Mouse (Mus musculus) CH12.LX (cell line): Measurements from ENCODE around the gene Atox1. TPM values are rescaled to one million over a fixed set of nuclear protein-coding genes. Genes with fewer than 3 reads are reported as not detected.

ENCODE experiments used
- DNase-seq: peaks from one replicate; pipeline ENCODE4 v3.0.0-alpha.2; 2013; ENCODE audit errors: extremely low read depth
- H3K27ac ChIP-seq: 2 replicates; pipeline ENCODE4 v1.5.1; 2012; ENCODE audit warnings: low read depth, mild to moderate bottlenecking, control low read depth, moderate library complexity; ENCODE audit not compliant: insufficient read depth
- H3K27me3 ChIP-seq: replicated peaks from 2 replicates; pipeline ENCODE3; 2012; ENCODE audit warnings: inconsistent platforms
- H3K36me3 ChIP-seq, 2 experiments: replicated peaks in 1 of 2; 2 replicates each; pipeline versions ENCODE3 to v1.6.1; 2012; ENCODE audit warnings: inconsistent platforms in 1 of 2, low read length in 1 of 2, mild to moderate bottlenecking in 1 of 2, mixed read lengths in 1 of 2, moderate library complexity in 1 of 2; ENCODE audit not compliant: control insufficient read depth in 1 of 2, insufficient read depth in 1 of 2
- H3K4me1 ChIP-seq, 2 experiments: 2 replicates each; pipeline ENCODE4 v1.6.1; 2012; ENCODE audit warnings: inconsistent platforms in 1 of 2, moderate library complexity in 1 of 2; ENCODE audit not compliant: insufficient read depth in 2 of 2, control insufficient read depth in 1 of 2
- H3K4me2 ChIP-seq: 2 replicates; pipeline ENCODE4 v1.6.1; 2012; ENCODE audit warnings: low read depth, mild to moderate bottlenecking, control low read depth; ENCODE audit not compliant: poor library complexity, insufficient read depth, severe bottlenecking
- H3K4me3 ChIP-seq, 3 experiments: fragments of 150-350 bp in 1 of 3; sonication (generic) in 1 of 3; replicated peaks in 1 of 3; 2 replicates each; pipeline versions ENCODE3 to v1.5.1; 2011 to 2012; ENCODE audit warnings: low read depth in 2 of 3, low read length in 2 of 3, mild to moderate bottlenecking in 2 of 3, moderate library complexity in 2 of 3, control low read depth in 1 of 3, improper control_type of control experiment in 1 of 3, inconsistent platforms in 1 of 3, mixed read lengths in 1 of 3; ENCODE audit not compliant: poor library complexity in 1 of 3
- H3K79me2 ChIP-seq: replicated peaks from 2 replicates; pipeline ENCODE4 v1.6.1; 2012; ENCODE audit warnings: mild to moderate bottlenecking, moderate library complexity; ENCODE audit not compliant: control insufficient read depth, poor library complexity, insufficient read depth, severe bottlenecking; ENCODE audit errors: extremely low read depth
- H3K9ac ChIP-seq: 2 replicates; pipeline ENCODE4 v1.6.1; 2012; ENCODE audit warnings: low read depth, mild to moderate bottlenecking, control low read depth, moderate library complexity; ENCODE audit not compliant: insufficient read depth
- H3K9me3 ChIP-seq: replicated peaks from 2 replicates; pipeline ENCODE3; 2012; ENCODE audit warnings: low read length, inconsistent platforms, mixed read lengths
- BHLHE40 ChIP-seq: IDR thresholded peaks from 2 replicates; pipeline ENCODE4 v1.6.1; 2011; ENCODE audit warnings: mild to moderate bottlenecking, low read depth, low read length, improper control_type of control experiment
- CTCF ChIP-seq, 2 experiments: IDR thresholded peaks in 1 of 2; conservative IDR thresholded peaks in 1 of 2; 2 replicates each; pipeline ENCODE4 v1.5.1; 2011 to 2012; ENCODE audit warnings: low read depth in 2 of 2, low read length in 2 of 2, improper control_type of control experiment in 1 of 2, inconsistent platforms in 1 of 2, mild to moderate bottlenecking in 1 of 2, moderate library complexity in 1 of 2
- ETS1 ChIP-seq: conservative IDR thresholded peaks from 2 replicates; pipeline ENCODE4 v1.6.1; 2012; ENCODE audit warnings: low read depth, mild to moderate bottlenecking, inconsistent platforms, low read length, improper control_type of control experiment, moderate library complexity
- GABPA ChIP-seq: IDR thresholded peaks from 2 replicates; pipeline ENCODE4 v1.6.1; 2012; ENCODE audit warnings: low read depth, low read length, improper control_type of control experiment, inconsistent platforms; ENCODE audit not compliant: insufficient replicate concordance
- HCFC1 ChIP-seq: IDR thresholded peaks from 2 replicates; pipeline ENCODE4 v1.6.1; 2012; ENCODE audit warnings: low read depth, mild to moderate bottlenecking, inconsistent platforms, low read length, improper control_type of control experiment
- IRF4 ChIP-seq: IDR thresholded peaks from 2 replicates; pipeline ENCODE4 v1.6.1; 2014; ENCODE audit warnings: low read depth, mild to moderate bottlenecking, inconsistent platforms, low read length, improper control_type of control experiment
- JUND ChIP-seq: conservative IDR thresholded peaks from 2 replicates; pipeline ENCODE4 v1.6.1; 2011; ENCODE audit warnings: low read depth, low read length, improper control_type of control experiment
- KAT2A ChIP-seq: IDR thresholded peaks from 2 replicates; pipeline ENCODE4 v1.6.1; 2012; ENCODE audit warnings: low read length, improper control_type of control experiment, inconsistent platforms; ENCODE audit not compliant: insufficient replicate concordance
- MAFK ChIP-seq: IDR thresholded peaks from 2 replicates; pipeline ENCODE4 v1.6.1; 2011; ENCODE audit warnings: low read length, improper control_type of control experiment; ENCODE audit not compliant: insufficient replicate concordance
- MAX ChIP-seq: IDR thresholded peaks from 2 replicates; pipeline ENCODE4 v1.6.1; 2011; ENCODE audit warnings: low read length, improper control_type of control experiment
- MAZ ChIP-seq: IDR thresholded peaks from 2 replicates; pipeline ENCODE4 v1.6.1; 2012; ENCODE audit warnings: low read depth, mild to moderate bottlenecking, inconsistent platforms, low read length, improper control_type of control experiment, moderate library complexity
- MXI1 ChIP-seq: IDR thresholded peaks from 2 replicates; pipeline ENCODE4 v1.6.1; 2011; ENCODE audit warnings: mild to moderate bottlenecking, low read depth, low read length, improper control_type of control experiment
- MYC ChIP-seq: IDR thresholded peaks from 2 replicates; pipeline ENCODE4 v1.6.1; 2011; ENCODE audit warnings: low read depth, mild to moderate bottlenecking, improper control_type of control experiment, low read length
- NELFE ChIP-seq: IDR thresholded peaks from 2 replicates; pipeline ENCODE4 v1.6.1; 2011; ENCODE audit warnings: low read depth, low read length, improper control_type of control experiment
- PAX5 ChIP-seq: IDR thresholded peaks from 2 replicates; pipeline ENCODE4 v1.6.1; 2012; ENCODE audit warnings: low read length, inconsistent platforms, mixed read lengths
- POLR2A ChIP-seq: IDR thresholded peaks from 2 replicates; pipeline ENCODE4 v1.6.1; 2011; ENCODE audit warnings: low read depth, mild to moderate bottlenecking, improper control_type of control experiment, low read length
- POLR2AphosphoS2 ChIP-seq: IDR thresholded peaks from 2 replicates; pipeline ENCODE4 v1.6.1; 2011; ENCODE audit warnings: low read depth, low read length, improper control_type of control experiment
- RAD21 ChIP-seq: IDR thresholded peaks from 2 replicates; pipeline ENCODE4 v1.6.1; 2011; ENCODE audit warnings: low read depth, mild to moderate bottlenecking, low read length, improper control_type of control experiment, moderate library complexity
- RCOR1 ChIP-seq: conservative IDR thresholded peaks from 2 replicates; pipeline ENCODE4 v1.6.1; 2012; ENCODE audit warnings: low read depth, mild to moderate bottlenecking, inconsistent platforms, low read length, improper control_type of control experiment
- SIN3A ChIP-seq: IDR thresholded peaks from 2 replicates; pipeline ENCODE4 v1.6.1; 2012; ENCODE audit warnings: low read length, improper control_type of control experiment, inconsistent platforms
- TBP ChIP-seq: conservative IDR thresholded peaks from 2 replicates; pipeline ENCODE4 v1.6.1; 2011; ENCODE audit warnings: low read depth, low read length, improper control_type of control experiment
- TCF12 ChIP-seq: IDR thresholded peaks from 2 replicates; pipeline ENCODE4 v1.6.1; 2014; ENCODE audit warnings: low read depth, mild to moderate bottlenecking, inconsistent platforms, low read length, improper control_type of control experiment
- USF2 ChIP-seq: conservative IDR thresholded peaks from 2 replicates; pipeline ENCODE4 v1.6.1; 2011; ENCODE audit warnings: low read depth, low read length, improper control_type of control experiment
- ZC3H11A ChIP-seq: IDR thresholded peaks from 2 replicates; pipeline ENCODE4 v1.6.1; 2012; ENCODE audit warnings: low read depth, mild to moderate bottlenecking, inconsistent platforms, low read length, improper control_type of control experiment
- ZMIZ1 ChIP-seq: IDR thresholded peaks from 2 replicates; pipeline ENCODE4 v1.6.1; 2012; ENCODE audit warnings: low read depth, mild to moderate bottlenecking, inconsistent platforms, low read length, improper control_type of control experiment
- ZNF384 ChIP-seq: IDR thresholded peaks from 2 replicates; pipeline ENCODE4 v1.6.1; 2012; ENCODE audit warnings: low read depth, low read length, improper control_type of control experiment, inconsistent platforms
- dilution Hi-C: fragments of 300-500 bp; cut with MboI; formaldehyde crosslinking; loops from 2 replicates; pipeline ENCODE4 v1.14.3; 2020; ENCODE audit warnings: low sequenced_read_pairs; ENCODE audit not compliant: extremely low pct_unique_long_range_greater_than_20kb, extremely low pct_ligation_motif_present
- in situ Hi-C: fragments of 300-500 bp; cut with MboI; formaldehyde crosslinking; loops from 3 replicates; pipeline ENCODE4 v1.14.3; 2019; ENCODE audit warnings: low sequenced_read_pairs, low pct_ligation_motif_present, low pct_unique_long_range_greater_than_20kb, mixed read lengths
- polyA plus RNA-seq: library from polyadenylated mRNA; unstranded; fragments of >175 nt; gene quantifications from 2 replicates; pipeline ENCODE4 v1.2.1, GENCODE M21; 2012; ENCODE audit warnings: low read depth; ENCODE audit not compliant: insufficient read length
- total RNA-seq, 2 experiments: library from RNA; depleted of rRNA; stranded (reverse); fragments of 300-350 nt in 1 of 2; fragments of >200 nt in 1 of 2; gene quantifications; 2 replicates each; pipeline ENCODE4 v1.2.3; 2012 to 2014

The Atox1 gene
- total and polyA plus RNA-seq, 3 experiments: 264 to 445 (median 398) TPM

DNA sequence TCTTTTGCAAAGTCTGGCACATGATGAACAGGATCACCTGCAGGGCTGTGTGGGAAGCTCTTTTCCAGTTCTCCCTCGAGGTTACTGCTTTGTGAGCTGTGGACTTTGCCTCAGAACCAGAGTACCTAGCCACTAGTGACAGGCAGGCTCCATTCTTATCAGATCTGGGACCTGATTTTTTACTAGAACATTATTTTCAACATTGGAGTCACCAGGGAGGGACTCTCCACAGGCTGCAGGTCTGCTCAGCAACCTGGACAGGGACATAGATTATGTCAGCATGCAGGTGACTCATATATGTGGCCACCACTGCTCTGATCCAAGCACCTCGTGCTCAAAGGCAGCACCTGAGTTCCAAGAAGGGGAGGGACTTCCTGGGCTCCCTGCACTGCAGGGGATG lies 5.9 kb downstream of the Atox1 start:
- TF ChIP-seq IRF4: no peak
- H3K4me2 ChIP-seq: no peak overlapping the region
- no peaks in the 10 kb centered on the region for H3K9me3 ChIP-seq
- peaks cover 8 to 65% of the 10 kb centered on the region in 2 experiments; a peak in 3 of 4 replicates for H3K4me1 ChIP-seq
- H3K9ac ChIP-seq: no peak overlapping the region
- no peak for DNase-seq
- H3K27me3 ChIP-seq: no peaks in the 10 kb centered on the region
- peaks cover 17% of the 10 kb centered on the region for H3K79me2 ChIP-seq
- in situ Hi-C loops (no loop called here), dilution Hi-C loops (no loop called here)
- no peak overlapping the region for H3K27ac ChIP-seq
- no peak overlapping the region for H3K4me3 ChIP-seq
- H3K36me3 ChIP-seq: peaks cover 28 to 73% of the 10 kb centered on the region in 2 experiments

DNA sequence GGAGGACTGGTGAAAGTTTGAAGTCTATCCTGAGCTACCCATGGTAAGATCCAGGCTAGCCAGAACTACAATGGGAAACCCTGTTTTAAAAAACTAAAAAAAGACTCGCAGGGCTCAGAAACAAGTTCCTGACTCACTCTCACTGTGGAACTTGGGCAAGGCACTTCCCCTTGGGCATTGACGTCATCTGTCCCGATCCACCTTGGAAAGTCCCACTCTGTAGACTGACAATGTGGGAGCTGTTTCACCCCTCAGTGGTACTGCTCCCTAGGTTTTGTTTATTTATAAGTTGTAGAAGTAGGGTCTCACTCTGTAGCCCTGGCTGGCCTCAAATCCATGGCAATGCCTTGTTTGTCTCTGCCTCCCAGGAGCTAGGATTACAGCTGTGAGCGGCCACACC lies 7.4 kb downstream of the Atox1 start:
- no peak for DNase-seq
- Histone ChIP-seq H3K27me3 (no peaks in the 10 kb centered on the region), H3K27ac (no peak overlapping the region), H3K9ac (no peak overlapping the region), H3K4me3 (no peak overlapping the region), H3K79me2 (peaks cover 5% of the 10 kb centered on the region; the same call in 1 of the 2 replicates), H3K4me2 (no peak overlapping the region), H3K4me1 (peaks cover 2 to 50% of the 10 kb centered on the region in 2 experiments; a peak in 2 of 4 replicates), H3K36me3 (peaks cover 43 to 84% of the 10 kb centered on the region in 2 experiments), H3K9me3 (no peaks in the 10 kb centered on the region)
- TF ChIP-seq SIN3A: no peak
- no peak for TF ChIP-seq ETS1
- TF ChIP-seq BHLHE40: no peak
- no peak for TF ChIP-seq ZMIZ1
- TF ChIP-seq RCOR1: no peak
- no peak for TF ChIP-seq TBP
- TF ChIP-seq RAD21: no peak
- TF ChIP-seq NELFE: no peak
- TF ChIP-seq GABPA: no peak
- no peak for TF ChIP-seq PAX5
- no peak for TF ChIP-seq MXI1
- TF ChIP-seq ZC3H11A: no peak
- TF ChIP-seq POLR2A: no peak
- TF ChIP-seq TCF12: no peak
- no peak for TF ChIP-seq ZNF384
- dilution Hi-C loops (no loop called here), in situ Hi-C loops (no loop called here)

DNA sequence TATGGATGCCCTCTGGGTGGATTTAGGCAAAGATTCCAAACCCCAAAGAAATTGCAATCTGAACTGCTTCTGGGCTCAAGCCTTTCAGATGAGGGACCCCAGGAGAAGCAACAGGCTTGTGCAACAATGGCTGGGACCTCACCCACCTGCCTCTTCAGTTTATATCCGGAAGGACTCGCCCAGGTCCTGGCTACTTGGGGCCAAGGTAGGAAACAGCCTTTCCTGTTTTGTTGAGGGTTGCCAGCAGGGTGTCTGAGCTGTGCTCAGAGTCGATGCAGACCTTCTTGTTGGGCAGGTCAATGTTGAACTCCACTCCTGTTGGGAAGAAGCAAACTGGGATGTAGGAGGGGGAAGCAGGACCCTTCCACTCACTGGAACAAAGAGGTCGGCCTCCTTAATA lies 10.7 kb downstream of the Atox1 start:
- Histone ChIP-seq H3K4me3 (no peak overlapping the region), H3K9me3 (no peaks in the 10 kb centered on the region), H3K79me2 (no peaks in the 10 kb centered on the region), H3K4me1 (peaks cover 0 to 18% of the 10 kb centered on the region in 2 experiments; a peak in 2 of 4 replicates), H3K36me3 (peaks cover 52 to 89% of the 10 kb centered on the region in 2 experiments), H3K27me3 (no peaks in the 10 kb centered on the region), H3K4me2 (no peak overlapping the region), H3K9ac (no peak overlapping the region), H3K27ac (no peak overlapping the region)
- TF ChIP-seq CTCF (conservative IDR thresholded peaks at IDR 0.05 in 1 of 2, IDR thresholded peaks at IDR 0.05 in 1 of 2; ENCODE audit: low read depth in 2 of 2, low read length in 2 of 2) (no peak), MAFK (no peak), MAX (no peak), POLR2AphosphoS2 (no peak), RAD21 (no peak), KAT2A (no peak), HCFC1 (no peak), GABPA (no peak), RCOR1 (no peak), MAZ (no peak), JUND (no peak), ZC3H11A (no peak), IRF4 (no peak), TCF12 (no peak), MYC (no peak), USF2 (no peak)
- dilution Hi-C loops: no loop called here
- no peak for DNase-seq
- in situ Hi-C loops: no loop called here
